Mouse (Mus musculus) embryonic fibroblast, embryonic 13.5 days (primary cell): ENCODE measurements at regions not wholly inside any gene's neighbourhood (a gene's known extent, or its start where the extent isn't known, plus 50 kb on each side); places are given as distances from the start of the nearest gene placed in this dataset.

Source experiments
- H3K27ac ChIP-seq: 2 replicates; pipeline ENCODE4 v1.5.1; 2012; ENCODE audit warnings: low read length, control low read depth, inconsistent platforms; ENCODE audit not compliant: insufficient read depth
- H3K4me1 ChIP-seq: 2 replicates; pipeline ENCODE4 v1.6.1; 2011; ENCODE audit warnings: low read length; ENCODE audit not compliant: control insufficient read depth, insufficient read depth
- H3K4me3 ChIP-seq: 2 replicates; pipeline ENCODE4 v1.5.1; 2011; ENCODE audit warnings: mild to moderate bottlenecking, control low read depth, low read length; ENCODE audit not compliant: insufficient read depth
- CTCF ChIP-seq: IDR thresholded peaks from 2 replicates; pipeline ENCODE4 v1.5.1; 2011; ENCODE audit warnings: mild to moderate bottlenecking, control low read depth, low read length, moderate library complexity, borderline replicate concordance; ENCODE audit not compliant: insufficient read depth
- POLR2A ChIP-seq: IDR thresholded peaks from 2 replicates; pipeline ENCODE4 v1.6.1; 2011; ENCODE audit warnings: low read depth, mild to moderate bottlenecking, control low read depth, low read length, moderate library complexity

DNA sequence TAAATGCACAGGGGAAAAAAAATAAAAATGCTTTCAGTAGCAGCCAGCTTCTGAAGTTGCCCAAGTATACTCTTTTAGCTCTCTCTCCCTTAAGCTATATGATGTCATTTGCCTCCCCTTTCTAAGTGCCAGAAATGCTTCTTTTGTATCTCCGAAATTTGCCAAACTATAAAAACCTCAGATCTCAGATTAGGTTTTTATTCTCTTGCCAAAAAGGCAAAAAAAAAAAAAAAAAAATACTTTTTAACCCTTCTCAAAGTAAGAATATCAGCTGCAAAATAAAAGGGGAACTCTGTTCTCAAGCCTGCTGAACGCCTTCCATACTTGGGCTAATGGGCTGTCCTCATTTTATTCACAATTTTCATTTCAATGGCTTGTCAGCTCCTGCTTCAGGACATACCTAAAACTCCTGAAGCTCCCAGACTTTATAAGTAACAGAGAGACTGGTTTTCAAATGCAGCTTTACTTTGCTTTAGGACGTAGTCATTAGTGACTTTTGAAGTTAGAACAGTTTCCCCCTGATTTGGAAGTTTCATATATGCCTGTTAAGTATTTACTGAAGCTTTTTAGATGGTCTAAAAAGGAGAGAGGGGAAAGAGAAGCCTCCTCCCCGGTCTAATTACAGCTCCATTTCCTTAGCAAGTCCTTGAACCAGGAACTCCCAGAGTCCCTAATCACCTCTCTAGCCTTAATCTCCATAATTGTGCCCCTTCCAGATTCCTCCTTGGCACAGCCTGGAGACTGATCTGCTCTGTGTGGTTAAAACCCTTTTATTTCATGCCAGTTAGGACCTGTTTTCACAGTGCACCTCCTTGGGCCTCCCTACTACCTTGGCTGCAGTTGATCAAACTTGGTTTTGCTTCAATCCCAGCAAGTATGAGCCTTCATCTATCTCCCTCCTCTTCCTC, 633.5 kb upstream of the Arid1b start:
- no peak for TF ChIP-seq CTCF
- TF ChIP-seq POLR2A = no peak
- no peaks in the 10 kb centered on the region for H3K4me1 ChIP-seq

DNA sequence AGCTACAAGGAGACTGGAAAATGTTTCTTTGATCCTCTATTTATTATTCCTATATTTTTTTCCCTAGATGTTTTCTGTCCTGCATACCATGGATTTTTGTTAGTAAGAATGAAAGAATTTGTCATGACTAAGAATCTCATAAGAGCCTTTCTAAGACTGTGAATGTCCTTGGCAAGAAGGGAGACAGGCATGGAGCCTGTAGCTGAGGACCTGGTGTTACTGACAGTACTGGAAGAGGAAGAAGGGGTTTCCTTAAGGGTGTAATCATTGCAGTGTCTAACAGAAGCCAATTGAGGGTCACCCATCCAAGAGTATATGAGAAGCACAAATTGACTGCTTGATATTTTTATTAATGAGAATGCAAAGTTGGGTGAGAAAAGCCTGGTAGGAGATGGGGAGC, 628.3 kb upstream of the Arid1b start:
- Histone ChIP-seq H3K27ac (no peak overlapping the region), H3K4me3 (no peak overlapping the region), H3K4me1 (no peaks in the 10 kb centered on the region)
- no peak for TF ChIP-seq POLR2A
- TF ChIP-seq CTCF = no peak

More for the DNA sequence above, 633.5 kb upstream of the Arid1b start:
- Histone ChIP-seq H3K27ac (no peak overlapping the region), H3K4me3 (no peak overlapping the region)

DNA sequence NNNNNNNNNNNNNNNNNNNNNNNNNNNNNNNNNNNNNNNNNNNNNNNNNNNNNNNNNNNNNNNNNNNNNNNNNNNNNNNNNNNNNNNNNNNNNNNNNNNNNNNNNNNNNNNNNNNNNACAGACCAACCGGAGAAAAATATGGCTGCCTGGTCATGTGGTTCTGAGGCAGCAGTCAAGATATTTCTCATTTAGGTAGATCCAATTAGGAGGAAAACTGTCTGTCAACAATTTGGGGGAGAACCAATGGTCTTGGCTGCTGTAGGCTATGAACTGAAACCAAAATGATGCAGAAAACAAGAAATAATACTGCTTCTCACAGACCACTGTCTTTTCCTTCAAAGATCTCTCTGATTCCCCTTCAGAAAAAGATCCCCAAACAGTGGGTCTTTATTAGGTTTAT, 613.7 kb upstream of the Arid1b start:
- no peaks in the 10 kb centered on the region for H3K4me1 ChIP-seq
- TF ChIP-seq POLR2A (no peak), CTCF (no peak)
- H3K4me3 ChIP-seq = no peak overlapping the region
- no peak overlapping the region for H3K27ac ChIP-seq

DNA sequence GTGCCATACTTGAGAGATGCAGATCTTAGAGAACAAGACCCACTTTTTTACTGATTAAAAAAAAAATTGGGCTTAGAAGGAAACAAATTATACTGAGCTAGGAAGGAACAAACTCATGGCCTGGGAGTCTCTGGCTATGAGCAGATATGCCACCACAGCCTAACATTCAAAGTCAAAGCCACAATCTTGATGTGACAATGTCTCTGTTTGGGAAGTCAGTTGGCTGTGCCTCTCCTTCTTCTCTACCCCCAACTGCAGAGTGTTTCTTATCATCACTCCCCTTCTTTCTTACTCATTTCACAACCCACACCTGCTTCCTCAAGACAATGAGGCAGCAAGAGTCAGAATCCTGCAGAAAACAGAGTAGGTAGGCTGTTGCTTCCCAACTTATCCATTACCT, 613.3 kb upstream of the Arid1b start:
- H3K27ac ChIP-seq = no peak overlapping the region
- H3K4me1 ChIP-seq = no peaks in the 10 kb centered on the region
- H3K4me3 ChIP-seq = no peak overlapping the region
- TF ChIP-seq POLR2A (no peak), CTCF (no peak)

DNA sequence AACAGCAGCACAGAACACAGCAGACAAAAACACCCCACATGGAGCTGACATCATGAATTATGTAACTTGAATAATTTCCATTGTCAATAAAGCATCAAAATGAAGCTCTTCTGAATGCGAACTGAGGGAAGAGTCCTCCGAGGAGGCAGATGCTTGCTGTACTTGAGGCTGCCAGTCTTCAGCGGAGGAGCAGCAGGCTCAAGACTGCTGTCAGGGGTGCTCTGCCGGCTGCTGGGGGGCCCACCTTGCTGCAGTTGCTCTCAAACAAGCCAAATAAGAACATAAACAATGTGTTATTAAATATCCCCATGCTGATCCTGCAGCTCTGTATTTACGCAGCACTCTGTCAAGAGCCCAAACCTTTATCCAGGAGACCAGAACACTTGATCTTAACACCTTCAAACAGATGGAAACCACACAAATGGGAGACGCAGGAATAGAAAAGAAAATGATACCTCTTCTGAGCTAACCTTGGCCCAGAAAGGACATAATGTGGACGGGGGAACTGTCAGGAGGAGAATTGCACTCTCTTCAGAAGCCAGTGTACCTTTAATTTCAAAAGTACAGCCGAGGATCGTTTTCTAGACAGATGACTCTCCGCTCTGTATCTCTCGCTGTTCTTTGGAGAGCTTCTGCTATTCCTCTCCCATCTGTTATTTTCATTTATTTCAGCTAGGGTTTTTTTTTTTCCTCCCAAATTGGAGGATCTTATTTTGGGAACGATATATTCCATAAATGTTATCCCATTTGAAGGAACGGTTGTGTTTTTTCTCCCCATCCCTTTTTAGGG, 612.0 kb upstream of the Arid1b start:
- H3K4me3 ChIP-seq = no peak overlapping the region
- H3K4me1 ChIP-seq = no peaks in the 10 kb centered on the region
- TF ChIP-seq POLR2A = no peak
- no peak for TF ChIP-seq CTCF
- no peak overlapping the region for H3K27ac ChIP-seq

DNA sequence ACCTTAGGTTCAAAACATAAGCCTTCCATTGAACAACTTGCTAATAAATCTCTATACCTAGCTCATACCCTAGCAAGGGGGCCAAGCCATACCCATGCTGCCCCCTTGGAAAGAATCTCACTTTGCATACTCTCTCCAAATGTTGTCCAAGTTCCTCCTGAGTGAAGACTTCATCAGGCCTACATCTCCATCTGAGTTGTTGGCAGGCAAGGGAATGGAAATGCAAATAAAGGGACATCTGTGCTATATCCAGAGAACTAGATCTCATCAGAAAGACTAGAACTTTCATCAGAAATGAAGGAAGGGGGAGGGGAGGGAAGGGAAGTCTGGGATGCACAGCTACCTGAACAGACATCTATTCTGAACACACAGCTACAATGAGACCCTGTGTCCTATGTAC, 611.4 kb upstream of the Arid1b start:
- TF ChIP-seq POLR2A = no peak
- TF ChIP-seq CTCF = no peak
- Histone ChIP-seq H3K27ac (no peak overlapping the region), H3K4me1 (no peaks in the 10 kb centered on the region)

DNA sequence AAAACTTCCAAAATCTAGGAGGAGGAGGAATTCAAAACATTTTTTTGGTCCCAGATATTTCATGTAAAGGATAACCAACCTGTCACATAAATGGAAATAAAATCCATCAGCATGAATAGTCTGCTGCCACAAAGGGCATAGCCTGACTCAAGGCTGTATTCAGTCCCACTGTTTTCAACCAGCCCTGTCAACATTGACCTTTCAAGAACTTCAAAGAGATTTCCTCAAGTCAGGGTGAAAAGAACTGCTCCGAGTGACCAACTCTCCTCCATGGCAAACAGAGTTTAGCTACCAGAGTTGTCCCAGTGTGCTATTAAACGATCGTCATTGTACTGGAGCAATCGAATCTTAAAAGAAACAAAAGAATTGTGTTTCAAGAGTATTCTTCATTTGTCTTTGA, 606.5 kb upstream of the Arid1b start:
- Histone ChIP-seq H3K4me3 (no peak overlapping the region), H3K4me1 (no peaks in the 10 kb centered on the region), H3K27ac (no peak overlapping the region)
- TF ChIP-seq CTCF (no peak), POLR2A (no peak)

More for the DNA sequence above, 611.4 kb upstream of the Arid1b start:
- H3K4me3 ChIP-seq = no peak overlapping the region

DNA sequence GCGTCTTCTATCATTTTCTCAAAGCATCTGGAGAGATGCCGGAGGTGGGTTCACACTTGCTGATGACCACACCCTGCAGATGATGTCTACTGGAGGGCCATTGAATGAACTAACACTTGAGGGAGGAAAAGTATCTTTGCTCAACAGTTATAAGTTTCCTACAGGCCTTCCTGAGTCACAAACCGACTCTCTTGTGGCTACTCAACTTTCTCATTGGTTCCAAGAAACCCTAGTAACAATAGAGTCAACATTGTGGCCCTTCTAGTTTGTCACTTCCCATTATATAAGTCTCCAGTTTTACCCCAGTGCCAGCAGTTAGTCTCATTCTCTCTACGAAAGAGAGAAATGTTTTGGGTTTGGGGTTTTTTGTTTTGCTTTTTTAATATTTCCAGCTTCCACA, 604.1 kb upstream of the Arid1b start:
- Histone ChIP-seq H3K4me3 (no peak overlapping the region), H3K27ac (no peak overlapping the region), H3K4me1 (no peaks in the 10 kb centered on the region)
- no peak for TF ChIP-seq CTCF
- no peak for TF ChIP-seq POLR2A

DNA sequence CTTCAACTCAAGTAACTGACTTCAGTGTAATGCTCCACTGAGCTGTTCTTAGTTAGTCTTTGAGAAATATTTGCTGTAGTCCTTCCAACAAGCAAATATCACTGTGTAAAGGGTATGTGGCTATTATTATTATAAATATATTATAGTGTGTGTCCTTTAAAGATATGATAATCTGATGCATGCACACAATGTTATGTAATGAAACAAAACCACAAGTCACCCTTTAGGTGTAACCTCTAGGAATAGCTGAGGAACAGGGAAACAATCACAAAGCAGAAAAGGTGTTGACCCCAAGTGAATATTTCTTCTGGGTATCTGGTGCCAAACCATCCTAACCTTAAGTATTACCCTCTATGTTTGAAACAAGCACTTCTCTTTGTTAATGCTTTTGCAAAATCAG, 603.6 kb upstream of the Arid1b start:
- Histone ChIP-seq H3K4me3 (no peak overlapping the region), H3K4me1 (no peaks in the 10 kb centered on the region), H3K27ac (no peak overlapping the region)
- TF ChIP-seq POLR2A (no peak), CTCF (no peak)

DNA sequence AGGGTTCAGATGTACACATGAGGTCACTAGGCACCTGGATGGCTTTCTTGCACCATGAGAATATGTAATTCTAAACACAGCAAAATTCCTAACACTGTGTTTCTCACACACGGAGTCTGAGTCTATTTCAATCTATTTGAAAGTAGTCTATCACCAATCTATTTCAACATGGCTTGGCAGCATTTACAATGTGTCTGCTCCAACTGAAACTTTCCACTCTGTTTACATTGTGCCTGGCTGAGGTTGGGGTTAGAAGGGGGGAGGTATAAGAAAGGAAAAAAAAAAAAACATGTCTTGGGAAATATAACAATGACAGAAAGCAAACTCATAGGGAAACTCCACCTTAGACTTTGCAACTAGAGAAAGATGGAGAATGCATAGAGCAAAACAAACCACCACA, 602.9 kb upstream of the Arid1b start:
- TF ChIP-seq CTCF = no peak
- TF ChIP-seq POLR2A = no peak
- Histone ChIP-seq H3K4me3 (no peak overlapping the region), H3K27ac (no peak overlapping the region)

DNA sequence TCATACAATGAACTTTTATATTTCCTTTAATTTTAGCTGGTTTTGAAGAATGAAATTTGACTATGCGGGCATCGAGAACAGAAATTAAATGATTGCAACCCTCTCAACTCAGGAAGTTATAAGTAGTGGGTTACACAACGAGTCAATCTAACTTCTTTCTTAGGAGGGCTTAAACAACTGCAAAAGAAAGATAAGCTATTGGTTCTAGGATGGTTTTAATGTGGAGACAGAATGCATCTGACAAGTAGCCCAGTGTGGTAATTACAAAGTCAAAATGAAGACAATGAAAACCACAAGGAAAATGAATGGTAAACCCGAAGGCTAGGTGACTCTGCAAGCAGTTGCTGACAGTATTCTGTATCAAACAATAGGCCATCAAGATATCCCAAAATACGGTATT, 598.0 kb upstream of the Arid1b start:
- H3K4me1 ChIP-seq = no peaks in the 10 kb centered on the region
- TF ChIP-seq POLR2A (no peak), CTCF (no peak)
- H3K27ac ChIP-seq = no peak overlapping the region
- H3K4me3 ChIP-seq = no peak overlapping the region

More for the DNA sequence above, 602.9 kb upstream of the Arid1b start:
- no peaks in the 10 kb centered on the region for H3K4me1 ChIP-seq
